Mouse (Mus musculus) fat pad, adult 2 months (tissue): ENCODE data around the gene Olfr1390.
"Not testable (repeated sequence)": the region's sequence is repeated elsewhere in the genome, so short reads cannot be mapped to it uniquely, and the experiment has no call there.

Experiments
- DNase-seq: peaks from one replicate; pipeline ENCODE4 v3.0.0-alpha.2; 2011; ENCODE audit warnings: low read depth, low spot score; ENCODE audit errors: extremely low read depth

Olfr1390 gene

GRCm38 (mm10) chr11:49334888-49335287 is at the start of gene Olfr1390:
TSS of gene Olfr1390 (plus strand) at chr11:49335188.
- no peak for DNase-seq

- no peak for DNase-seq
Observed at GRCm38 (mm10) chr11:49287251-49287650, 47.7 kb upstream of the Olfr1390 start.

- no peak for DNase-seq
Observed at GRCm38 (mm10) chr11:49292777-49293176, 42.2 kb upstream of the Olfr1390 start.

GRCm38 (mm10) chr11:49304441-49304840 is 30.5 kb upstream of the Olfr1390 start, which contains the start of gene Olfr10:
TSS of gene Olfr10 (plus strand) at chr11:49304741.
- DNase-seq = no peak

- not testable (repeated sequence) for DNase-seq
Observed at GRCm38 (mm10) chr11:49308547-49308946, 26.4 kb upstream of the Olfr1390 start.

GRCm38 (mm10) chr11:49322442-49322841 is 12.5 kb upstream of the Olfr1390 start, which contains the start of gene Olfr1391:
TSS of gene Olfr1391 (plus strand) at chr11:49322742.
- no peak for DNase-seq

GRCm38 (mm10) chr11:49326726-49327125 is 8.3 kb upstream of the Olfr1390 start:
- no peak for DNase-seq

GRCm38 (mm10) chr11:49329686-49330085 is 5.3 kb upstream of the Olfr1390 start:
- DNase-seq = no peak

GRCm38 (mm10) chr11:49337150-49337832 is 2.3 kb downstream of the Olfr1390 start:
- no peak for DNase-seq

- no peak for DNase-seq
Observed at GRCm38 (mm10) chr11:49383133-49383532, 48.1 kb downstream of the Olfr1390 start.

- DNase-seq = not testable (repeated sequence)
Observed at GRCm38 (mm10) chr11:49386118-49386517, 51.1 kb downstream of the Olfr1390 start.
